Mouse (Mus musculus) spleen, adult 2 months (tissue): ENCODE results near the gene Baz1b. TPM values are rescaled to one million over a fixed set of nuclear protein-coding genes. Genes with fewer than 3 reads are reported as not detected.
"Not testable (repeated sequence)": the region's sequence is repeated elsewhere in the genome, so short reads cannot be mapped to it uniquely, and the experiment has no call there.

ENCODE experiments used
- DNase-seq, 2 experiments: peaks; one replicate each; pipeline versions ENCODE4 v3.0.0 to v3.0.0-alpha.2; 2012 to 2021; ENCODE audit warnings: low spot score in 2 of 2, low read depth in 1 of 2
- H3K27ac ChIP-seq: fragments of 200-500 bp; 2 replicates; pipeline ENCODE4 v1.5.1; 2012; ENCODE audit warnings: low read length, inconsistent platforms; ENCODE audit not compliant: insufficient read depth
- H3K27me3 ChIP-seq: fragments of 200-500 bp; 2 replicates; pipeline ENCODE4 v1.6.1; 2012; ENCODE audit warnings: mild to moderate bottlenecking, moderate library complexity, low read length, inconsistent platforms; ENCODE audit not compliant: control insufficient read depth, insufficient read depth
- H3K36me3 ChIP-seq: fragments of 200-500 bp; 2 replicates; pipeline ENCODE4 v1.6.1; 2012; ENCODE audit warnings: mild to moderate bottlenecking, low read length, inconsistent platforms; ENCODE audit not compliant: control insufficient read depth, insufficient read depth
- H3K4me1 ChIP-seq: fragments of 200-500 bp; 2 replicates; pipeline ENCODE4 v1.6.1; 2011; ENCODE audit warnings: inconsistent platforms; ENCODE audit not compliant: control insufficient read depth, insufficient read depth, insufficient read length
- H3K4me3 ChIP-seq: fragments of 200-500 bp; 2 replicates; pipeline ENCODE4 v1.5.1; 2011; ENCODE audit warnings: mild to moderate bottlenecking, inconsistent platforms; ENCODE audit not compliant: insufficient read depth, insufficient read length; ENCODE audit errors: extremely low read depth
- CTCF ChIP-seq: fragments of 200-500 bp; IDR thresholded peaks from 2 replicates; pipeline ENCODE4 v1.5.1; 2011; ENCODE audit warnings: mild to moderate bottlenecking, inconsistent platforms; ENCODE audit not compliant: insufficient read depth, insufficient read length, insufficient replicate concordance; ENCODE audit errors: extremely low read depth
- POLR2A ChIP-seq: fragments of 200-500 bp; IDR thresholded peaks from 2 replicates; pipeline ENCODE4 v1.6.1; 2011; ENCODE audit warnings: low read depth, low read length, inconsistent platforms
- WGBS: fragments of 180-500 bp; shearing (Covaris S2); methylation state at CpG from one replicate; pipeline ENCODE4 v1.1.7; 2018; 5-methylcytosine and 5-hydroxymethylcytosine counted together
- polyA plus RNA-seq: library from polyadenylated mRNA; depleted of rRNA; stranded (reverse); fragments of >200 nt; gene quantifications from 2 replicates; pipeline ENCODE4 v1.2.3, GENCODE M21; 2012

Baz1b gene
- polyA plus RNA-seq, 1 experiment, result 22.6 TPM

DNA sequence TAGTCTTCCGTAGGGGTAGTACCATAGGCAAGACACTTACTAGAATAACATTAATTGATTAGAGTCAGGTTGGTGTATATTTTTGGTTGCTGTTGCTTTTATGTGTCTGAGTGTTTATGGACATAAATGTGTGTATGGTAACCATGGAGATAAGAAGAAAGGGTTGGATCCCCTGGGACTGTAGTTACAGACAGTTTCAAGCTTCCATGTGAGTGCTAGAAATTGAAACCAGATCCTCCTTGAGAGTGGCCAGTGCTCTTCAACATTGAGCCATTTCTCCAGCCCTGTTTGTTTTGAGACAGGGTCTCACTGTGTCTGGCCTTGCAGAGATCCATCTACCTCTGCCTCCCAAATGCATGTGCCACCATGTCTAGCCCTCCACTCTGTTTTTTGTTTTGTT lies 5.4 kb downstream of the Baz1b start:
- WGBS, result 98% methylated on average over 1 of the region's 1 CpGs
- Histone ChIP-seq H3K27me3 (no peaks in the 10 kb centered on the region), H3K4me1 (peaks cover 9% of the 10 kb centered on the region), H3K27ac (no peak overlapping the region), H3K4me3 (no peak overlapping the region), H3K36me3 (peaks cover 3% of the 10 kb centered on the region)
- TF ChIP-seq CTCF, result no peak
- no peak for TF ChIP-seq POLR2A
- DNase-seq, result no peak

DNA sequence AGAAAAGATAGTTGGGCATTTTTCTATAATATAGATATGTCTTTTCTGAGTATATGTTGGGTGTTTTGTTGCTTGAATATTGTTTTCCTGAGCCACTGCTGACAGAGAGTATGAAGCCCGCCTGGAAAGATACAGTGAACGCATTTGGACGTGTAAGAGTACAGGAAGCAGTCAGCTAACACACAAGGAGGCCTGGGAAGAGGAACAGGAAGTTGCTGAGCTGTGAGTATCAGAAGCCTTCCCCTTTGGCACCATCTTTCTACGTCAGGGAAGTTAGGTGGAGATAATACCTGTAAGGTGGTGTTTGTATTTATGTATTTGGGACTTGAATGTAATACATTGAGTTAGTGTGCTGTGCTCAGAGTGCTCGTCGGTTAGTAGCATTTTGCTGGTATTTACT lies 9.3 kb downstream of the Baz1b start:
- no peaks in the 10 kb centered on the region for H3K27me3 ChIP-seq
- WGBS, result 44% methylated on average over 6 of the region's 6 CpGs
- no peaks in the 10 kb centered on the region; the same call in 1 of the 2 replicates for H3K4me1 ChIP-seq
- no peak for DNase-seq
- TF ChIP-seq POLR2A (no peak), CTCF (no peak)
- H3K36me3 ChIP-seq, result peaks cover 16% of the 10 kb centered on the region
- H3K4me3 ChIP-seq, result no peak overlapping the region
- no peak overlapping the region for H3K27ac ChIP-seq

DNA sequence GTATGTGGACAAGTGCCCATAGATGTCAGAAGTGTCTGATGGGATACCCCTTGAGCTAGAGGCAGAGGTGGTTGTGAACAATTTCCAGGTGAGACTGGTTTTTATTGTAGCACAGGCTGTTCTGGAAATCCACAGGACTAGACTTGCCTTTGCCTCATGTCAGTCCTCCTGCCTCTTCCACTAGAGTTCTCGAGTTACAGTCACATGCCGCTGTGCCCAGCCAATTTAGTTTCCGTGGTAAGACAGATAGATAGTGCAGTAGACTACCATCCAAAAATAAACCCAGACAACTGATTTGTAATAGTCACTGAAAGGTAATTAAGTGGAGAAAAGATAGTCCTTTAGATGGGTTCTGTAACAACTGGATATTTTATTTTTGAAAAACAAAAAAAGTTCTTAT lies 15.7 kb downstream of the Baz1b start:
- peaks cover 35% of the 10 kb centered on the region for H3K36me3 ChIP-seq
- WGBS, result 91% methylated on average over 3 of the region's 3 CpGs
- no peaks in the 10 kb centered on the region for H3K4me1 ChIP-seq
- no peaks in the 10 kb centered on the region for H3K27me3 ChIP-seq
- DNase-seq, result no peak
- H3K4me3 ChIP-seq, result no peak overlapping the region
- no peak overlapping the region for H3K27ac ChIP-seq
- no peak for TF ChIP-seq CTCF

- peaks cover 44% of the 10 kb centered on the region for H3K36me3 ChIP-seq
- WGBS, result 98% methylated on average over 1 of the region's 1 CpGs
- TF ChIP-seq POLR2A (no peak), CTCF (no peak)
These were observed 21.1 kb downstream of the Baz1b start for GRCm38 (mm10) chr5:135208197-135208596.

DNA sequence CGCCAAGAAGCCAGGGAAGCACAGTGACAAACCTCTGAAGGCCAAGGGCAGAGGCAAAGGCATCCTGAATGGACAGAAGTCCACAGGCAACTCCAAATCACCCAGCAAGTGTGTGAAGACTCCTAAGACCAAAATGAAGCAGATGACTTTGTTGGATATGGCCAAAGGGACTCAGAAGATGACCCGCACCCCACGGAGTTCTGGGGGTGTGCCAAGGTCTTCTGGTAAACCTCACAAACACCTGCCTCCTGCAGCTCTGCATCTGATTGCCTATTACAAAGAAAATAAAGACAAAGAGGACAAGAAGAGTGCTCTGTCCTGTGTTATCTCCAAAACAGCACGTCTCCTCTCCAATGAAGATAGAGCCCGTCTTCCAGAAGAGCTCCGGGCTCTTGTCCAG lies 29.8 kb downstream of the Baz1b start:
- no peak overlapping the region for H3K27ac ChIP-seq
- peaks cover 49% of the 10 kb centered on the region for H3K36me3 ChIP-seq
- no peak overlapping the region for H3K4me3 ChIP-seq
- DNase-seq, result no peak
- WGBS, result 92% methylated on average over 6 of the region's 6 CpGs
- TF ChIP-seq POLR2A, result no peak
- TF ChIP-seq CTCF, result no peak
- no peaks in the 10 kb centered on the region for H3K4me1 ChIP-seq
- H3K27me3 ChIP-seq, result no peaks in the 10 kb centered on the region; the same call in 1 of the 2 replicates

More at GRCm38 (mm10) chr5:135208197-135208596, 21.1 kb downstream of the Baz1b start:
- Histone ChIP-seq H3K27ac (no peak overlapping the region), H3K27me3 (no peaks in the 10 kb centered on the region; the same call in 1 of the 2 replicates), H3K4me3 (no peak overlapping the region), H3K4me1 (no peaks in the 10 kb centered on the region)
- DNase-seq, result no peak

GRCm38 (mm10) chr5:135220941-135221340 lies 33.9 kb downstream of the Baz1b start:
- no peak for DNase-seq
- no peaks in the 10 kb centered on the region for H3K4me1 ChIP-seq
- H3K4me3 ChIP-seq, result no peak overlapping the region
- H3K27me3 ChIP-seq, result no peaks in the 10 kb centered on the region
- no peak for TF ChIP-seq POLR2A
- TF ChIP-seq CTCF, result no peak
- peaks cover 54% of the 10 kb centered on the region for H3K36me3 ChIP-seq
- H3K27ac ChIP-seq, result no peak overlapping the region

DNA sequence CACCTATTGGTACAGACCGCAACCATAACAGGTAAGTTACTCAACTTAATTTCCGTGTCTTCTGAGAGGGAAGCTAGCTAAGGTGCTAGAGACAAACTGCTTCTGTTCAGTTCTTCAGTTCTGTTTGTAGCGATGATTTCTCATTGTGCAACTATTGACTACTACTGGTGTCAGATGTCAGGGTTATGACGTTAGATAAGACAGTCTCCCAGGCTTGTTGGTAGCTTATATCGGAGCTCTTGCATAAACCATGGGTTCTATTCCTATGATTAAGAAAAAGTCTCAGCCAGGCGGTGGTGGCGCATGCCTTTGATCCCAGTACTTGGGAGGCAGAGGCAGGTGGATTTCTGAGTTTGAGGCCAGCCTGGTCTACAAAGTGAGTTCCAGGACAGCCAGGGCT lies 35.0 kb downstream of the Baz1b start:
- H3K27me3 ChIP-seq, result no peaks in the 10 kb centered on the region
- no peak overlapping the region for H3K27ac ChIP-seq
- 98% methylated on average over 7 of the region's 7 CpGs for WGBS
- TF ChIP-seq POLR2A (no peak), CTCF (no peak)
- H3K36me3 ChIP-seq, result peaks cover 52% of the 10 kb centered on the region
- H3K4me1 ChIP-seq, result no peaks in the 10 kb centered on the region
- no peak overlapping the region for H3K4me3 ChIP-seq
- no peak for DNase-seq

DNA sequence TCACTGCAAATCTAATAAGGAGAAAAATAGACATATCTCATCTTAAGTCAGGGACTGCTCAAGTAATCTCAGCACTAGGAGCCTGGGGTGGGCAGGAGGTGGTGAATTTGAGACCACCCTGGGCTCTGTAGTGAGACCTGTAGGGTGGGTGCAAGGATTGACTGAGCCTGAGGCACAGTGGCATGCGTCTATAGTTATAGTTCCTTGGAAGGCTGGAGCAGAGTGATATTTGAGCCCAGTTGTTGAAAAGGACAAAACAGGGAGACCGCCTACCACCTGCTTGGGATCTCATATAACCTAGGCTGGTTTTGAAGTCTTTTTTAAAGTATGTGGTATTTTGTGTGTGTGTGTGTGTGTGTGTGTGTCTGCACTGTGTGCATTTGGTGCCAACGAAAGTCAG lies 37.1 kb downstream of the Baz1b start:
- no peak for DNase-seq
- 97% methylated on average over 3 of the region's 3 CpGs for WGBS
- no peak overlapping the region for H3K27ac ChIP-seq
- H3K4me1 ChIP-seq, result no peaks in the 10 kb centered on the region
- peaks cover 52% of the 10 kb centered on the region for H3K36me3 ChIP-seq
- TF ChIP-seq POLR2A (no peak), CTCF (no peak)
- no peak overlapping the region for H3K4me3 ChIP-seq
- H3K27me3 ChIP-seq, result no peaks in the 10 kb centered on the region

GRCm38 (mm10) chr5:135225879-135226278 lies 38.8 kb downstream of the Baz1b start:
- WGBS, result 97% methylated on average over 4 of the region's 4 CpGs
- H3K36me3 ChIP-seq, result peaks cover 56% of the 10 kb centered on the region
- not testable (repeated sequence) for H3K27ac ChIP-seq, H3K4me3 ChIP-seq, H3K4me1 ChIP-seq, H3K27me3 ChIP-seq, DNase-seq
